Mouse (Mus musculus): ENCODE data around the gene Nop53. TPM values are rescaled to one million over a fixed set of nuclear protein-coding genes. Genes with fewer than 3 reads are reported as not detected.

Gene Nop53
- polyA plus RNA-seq (2012; rRNA removed) = 134 and 141 TPM in 2 replicates

GRCm38 (mm10) chr7:15945721-15946536 lies at the start of gene Nop53:
TSS of gene Nop53 (minus strand) at chr7:15946074.
- TF ChIP-seq CTCF (IDR thresholded peaks at IDR 0.05; ENCODE audit: borderline replicate concordance, extremely low read depth, insufficient read depth, insufficient read length) = no peak
- no peak; the same call in 1 of the 2 replicates for TF ChIP-seq POLR2A (IDR thresholded peaks at IDR 0.05; ENCODE audit: borderline replicate concordance, extremely low read depth, insufficient read depth, insufficient read length, poor library complexity, severe bottlenecking)
- DNase-seq (ENCODE audit: low read depth) = peak; percentile 99

GRCm38 (mm10) chr7:15993789-15994188 lies 47.9 kb upstream of the Nop53 start:
- TF ChIP-seq POLR2A (IDR thresholded peaks at IDR 0.05; ENCODE audit: borderline replicate concordance, extremely low read depth, insufficient read depth, insufficient read length, poor library complexity, severe bottlenecking) = no peak
- TF ChIP-seq CTCF (IDR thresholded peaks at IDR 0.05; ENCODE audit: borderline replicate concordance, extremely low read depth, insufficient read depth, insufficient read length) = no peak
- no peak for DNase-seq (ENCODE audit: low read depth)

DNA sequence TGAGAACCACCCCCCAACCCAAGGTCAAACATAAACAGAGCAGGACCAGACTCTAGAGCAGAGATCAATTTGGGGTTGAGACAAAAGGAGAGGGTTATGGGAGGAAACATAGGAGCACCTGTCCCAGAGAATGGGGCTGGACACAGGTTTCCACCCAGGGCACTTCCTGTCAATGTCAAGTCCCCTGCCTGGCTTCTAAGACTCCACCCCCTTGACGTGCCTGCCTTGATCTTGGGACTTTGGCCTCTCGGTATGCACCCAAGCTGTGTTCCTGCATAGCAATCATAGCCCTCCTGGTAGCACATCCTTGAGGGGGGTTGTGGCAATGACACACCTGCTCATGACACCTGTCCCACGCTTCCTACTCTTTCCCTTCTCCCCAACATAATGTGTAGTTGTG lies 47.3 kb upstream of the Nop53 start:
- DNase-seq (ENCODE audit: low read depth) = no peak
- no peak for TF ChIP-seq CTCF (IDR thresholded peaks at IDR 0.05; ENCODE audit: borderline replicate concordance, extremely low read depth, insufficient read depth, insufficient read length)

GRCm38 (mm10) chr7:15991764-15992163 lies 45.9 kb upstream of the Nop53 start:
- TF ChIP-seq CTCF (IDR thresholded peaks at IDR 0.05; ENCODE audit: borderline replicate concordance, extremely low read depth, insufficient read depth, insufficient read length) (no peak), POLR2A (IDR thresholded peaks at IDR 0.05; ENCODE audit: borderline replicate concordance, extremely low read depth, insufficient read depth, insufficient read length, poor library complexity, severe bottlenecking) (no peak)
- no peak for DNase-seq (ENCODE audit: low read depth)

DNA sequence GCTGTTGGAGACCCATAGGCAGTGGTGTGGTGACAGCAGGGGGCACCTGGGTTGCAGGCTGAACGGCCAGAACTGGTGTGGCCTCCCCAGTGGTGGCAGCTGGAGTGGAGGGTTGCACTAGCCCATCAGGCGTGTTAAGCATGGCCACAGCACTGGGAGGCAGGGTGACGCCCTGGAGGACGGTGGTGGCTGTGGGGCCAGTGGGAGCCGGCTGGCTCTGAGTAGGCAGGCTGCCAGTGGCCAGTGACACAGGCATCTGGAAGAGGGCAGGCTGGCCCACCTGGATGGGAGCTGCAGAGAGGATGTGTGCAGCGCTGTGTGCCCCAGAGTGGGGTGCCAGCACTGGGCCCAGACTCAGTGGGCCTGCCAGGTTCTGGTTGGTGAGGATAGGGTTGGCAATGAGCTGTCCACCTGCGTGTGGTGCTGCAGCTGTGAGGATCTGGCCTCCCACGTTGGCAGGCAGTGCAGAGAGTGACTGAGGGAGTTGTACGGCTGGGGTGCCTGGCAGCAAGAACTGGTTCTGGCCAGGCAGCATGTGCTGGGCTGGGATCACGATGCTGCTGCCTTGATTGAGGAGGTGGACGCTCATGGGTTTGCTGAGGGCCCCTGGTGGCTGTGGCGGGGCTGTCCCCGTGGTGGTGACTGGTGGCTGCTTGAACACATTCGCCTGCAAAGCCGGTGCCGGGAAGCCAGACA lies 41.9 kb upstream of the Nop53 start:
- TF ChIP-seq POLR2A (IDR thresholded peaks at IDR 0.05; ENCODE audit: borderline replicate concordance, extremely low read depth, insufficient read depth, insufficient read length, poor library complexity, severe bottlenecking) (no peak), CTCF (IDR thresholded peaks at IDR 0.05; ENCODE audit: borderline replicate concordance, extremely low read depth, insufficient read depth, insufficient read length) (no peak)
- no peak for DNase-seq (ENCODE audit: low read depth)

DNA sequence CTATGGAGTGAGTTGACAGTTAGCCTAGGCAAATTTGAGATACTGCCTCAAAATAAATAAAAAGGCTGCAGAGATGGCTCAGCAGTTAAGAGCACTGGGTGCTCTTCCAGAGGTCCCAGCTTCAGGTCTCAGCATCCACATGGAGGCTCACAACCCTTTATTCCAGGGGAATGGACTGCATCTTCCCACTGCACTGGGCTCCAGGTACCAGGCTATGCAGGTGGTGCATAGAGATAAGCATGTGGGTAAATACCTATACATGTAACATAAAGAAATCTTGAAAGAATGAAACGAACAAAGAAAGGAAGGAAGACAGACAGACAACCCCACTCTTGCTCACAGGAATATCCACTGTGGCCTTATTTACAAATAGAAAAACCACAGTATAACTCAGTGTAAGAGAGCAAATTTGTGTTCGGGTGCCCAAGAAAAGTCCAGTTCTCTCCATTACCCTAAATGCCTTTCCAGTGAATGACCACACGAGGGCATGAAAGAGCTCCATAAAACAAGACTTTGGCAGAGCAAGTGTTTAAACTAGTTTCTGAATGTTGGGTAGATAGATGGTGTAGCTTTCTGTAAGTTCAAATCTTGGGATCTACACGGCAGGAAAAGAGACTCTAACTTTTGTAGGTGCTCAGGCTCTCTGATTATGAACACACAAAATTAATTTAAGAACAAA lies 37.0 kb upstream of the Nop53 start:
- peak; percentile 64 for DNase-seq (ENCODE audit: low read depth)

GRCm38 (mm10) chr7:15981538-15981937 lies 35.7 kb upstream of the Nop53 start:
- DNase-seq (ENCODE audit: low read depth) = no peak

More for the DNA sequence above, 37.0 kb upstream of the Nop53 start:
- TF ChIP-seq CTCF (IDR thresholded peaks at IDR 0.05; ENCODE audit: borderline replicate concordance, extremely low read depth, insufficient read depth, insufficient read length) (peak; percentile 65; the same call in 1 of the 2 replicates), POLR2A (IDR thresholded peaks at IDR 0.05; ENCODE audit: borderline replicate concordance, extremely low read depth, insufficient read depth, insufficient read length, poor library complexity, severe bottlenecking) (no peak)

GRCm38 (mm10) chr7:15980246-15980645 lies 34.4 kb upstream of the Nop53 start:
- no peak for DNase-seq (ENCODE audit: low read depth)
- TF ChIP-seq POLR2A (IDR thresholded peaks at IDR 0.05; ENCODE audit: borderline replicate concordance, extremely low read depth, insufficient read depth, insufficient read length, poor library complexity, severe bottlenecking) (no peak), CTCF (IDR thresholded peaks at IDR 0.05; ENCODE audit: borderline replicate concordance, extremely low read depth, insufficient read depth, insufficient read length) (no peak)

More at GRCm38 (mm10) chr7:15981538-15981937, 35.7 kb upstream of the Nop53 start:
- no peak for TF ChIP-seq CTCF (IDR thresholded peaks at IDR 0.05; ENCODE audit: borderline replicate concordance, extremely low read depth, insufficient read depth, insufficient read length)
- TF ChIP-seq POLR2A (IDR thresholded peaks at IDR 0.05; ENCODE audit: borderline replicate concordance, extremely low read depth, insufficient read depth, insufficient read length, poor library complexity, severe bottlenecking) = no peak

DNA sequence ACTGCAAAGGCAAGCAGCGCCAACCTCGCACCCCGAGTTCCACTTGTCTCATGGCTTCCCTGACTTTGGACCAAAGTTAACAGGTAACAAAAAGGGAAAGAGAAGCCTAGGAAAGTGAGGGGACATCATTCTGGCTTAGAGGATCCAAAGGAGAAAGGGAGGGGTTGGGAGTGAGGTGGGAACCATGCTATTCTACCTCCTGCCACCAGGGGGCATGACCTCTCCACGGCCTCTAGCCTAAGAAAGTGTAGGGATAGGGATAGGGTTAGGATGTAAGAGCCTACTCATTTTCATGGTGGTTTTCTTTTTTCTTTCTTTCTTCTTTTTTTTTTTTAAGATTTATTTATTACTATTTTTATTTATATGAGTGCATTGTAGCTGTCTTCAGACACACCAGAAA lies 30.0 kb upstream of the Nop53 start:
- peak; percentile 82 for TF ChIP-seq CTCF (IDR thresholded peaks at IDR 0.05; ENCODE audit: borderline replicate concordance, extremely low read depth, insufficient read depth, insufficient read length)
- TF ChIP-seq POLR2A (IDR thresholded peaks at IDR 0.05; ENCODE audit: borderline replicate concordance, extremely low read depth, insufficient read depth, insufficient read length, poor library complexity, severe bottlenecking) = no peak
- peak; percentile 35 for DNase-seq (ENCODE audit: low read depth)

DNA sequence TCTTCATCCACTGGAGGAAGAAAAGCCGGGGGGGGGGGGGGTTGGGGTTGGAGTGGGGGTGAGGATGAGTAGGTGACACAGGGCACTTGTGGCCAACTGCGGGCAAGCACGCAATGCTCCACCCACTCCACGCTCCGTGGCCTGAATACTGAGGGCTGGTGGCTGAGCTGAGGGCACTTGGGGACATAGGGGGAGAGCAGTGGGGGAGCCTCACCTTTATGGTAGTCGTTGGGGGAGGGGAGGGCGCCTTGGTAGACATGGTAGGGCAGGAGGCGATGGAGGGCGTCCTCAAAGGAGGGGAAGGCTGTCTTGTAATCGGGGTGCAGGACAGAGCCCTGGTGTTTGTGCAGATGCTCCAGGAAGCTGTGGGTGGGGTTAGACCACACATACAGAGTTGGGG lies 29.6 kb upstream of the Nop53 start:
- no peak for DNase-seq (ENCODE audit: low read depth)
- TF ChIP-seq POLR2A (IDR thresholded peaks at IDR 0.05; ENCODE audit: borderline replicate concordance, extremely low read depth, insufficient read depth, insufficient read length, poor library complexity, severe bottlenecking) (no peak), CTCF (IDR thresholded peaks at IDR 0.05; ENCODE audit: borderline replicate concordance, extremely low read depth, insufficient read depth, insufficient read length) (no peak)

- peak; percentile 27 for DNase-seq (ENCODE audit: low read depth)
- TF ChIP-seq POLR2A (IDR thresholded peaks at IDR 0.05; ENCODE audit: borderline replicate concordance, extremely low read depth, insufficient read depth, insufficient read length, poor library complexity, severe bottlenecking) (no peak), CTCF (IDR thresholded peaks at IDR 0.05; ENCODE audit: borderline replicate concordance, extremely low read depth, insufficient read depth, insufficient read length) (peak; percentile 81)
These were observed 28.8 kb upstream of the Nop53 start for GRCm38 (mm10) chr7:15974712-15975111.

Measured in brain, embryonic 14.5 days (tissue).